Mouse (Mus musculus) cerebellum, adult 2 months (tissue): ENCODE results near the gene Pik3c2g.

Experiments
- CTCF ChIP-seq: fragments of 200-500 bp; IDR thresholded peaks from 2 replicates; pipeline ENCODE4 v1.5.1; 2011; ENCODE audit warnings: low read depth, mild to moderate bottlenecking, control low read depth, low read length, moderate library complexity, borderline replicate concordance; ENCODE audit not compliant: insufficient read depth
- POLR2A ChIP-seq: fragments of 200-500 bp; IDR thresholded peaks from 2 replicates; pipeline ENCODE4 v1.6.1; 2011; ENCODE audit warnings: low read length, control low read depth, borderline replicate concordance; ENCODE audit not compliant: insufficient read depth

- TF ChIP-seq POLR2A (no peak), CTCF (no peak)
These were observed 397.0 kb downstream of the Pik3c2g start for GRCm38 (mm10) chr6:139984069-139984468.
